8 mouse cellular contexts compared by ENCODE assay signal in genomic region chr14:30625856-30626726, GRCm38 (mm10). TPM values are rescaled to one million over a fixed set of nuclear protein-coding genes. Genes with fewer than 3 reads are reported as not detected.
DNase-seq lines count a peak whose midpoint lies in the region; ATAC-seq and TF ChIP-seq lines count a peak whose summit lies in the region.

Prkcd (minus strand) TSS chr14:30626210.

- peak within 1 kb of the TSS; percentile 45 for H3ac ChIP-seq in myocyte (ENCODE audit: control insufficient read depth, insufficient read length)

- peak; percentile 64 for TF ChIP-seq POLR2A in myocyte (IDR thresholded peaks at IDR 0.05; ENCODE audit: insufficient read length, low read depth)

- no peaks in the 10 kb centered on the region for H3K36me3 ChIP-seq in embryonic facial prominence, embryonic 15.5 days
- no peaks in the 10 kb centered on the region for H3K36me3 ChIP-seq in heart, embryonic 10.5 days
- no peaks in the 10 kb centered on the region for H3K36me3 ChIP-seq in kidney, embryonic 14.5 days (ENCODE audit: control insufficient read depth, insufficient read depth, low read length)
- H3K36me3 ChIP-seq in liver, embryonic 11.5 days (ENCODE audit: control insufficient read depth, insufficient read depth, low read length) = no peaks in the 10 kb centered on the region
- no peaks in the 10 kb centered on the region for H3K36me3 ChIP-seq in myocyte (ENCODE audit: control insufficient read depth, insufficient read depth)
- no peaks in the 10 kb centered on the region for H3K36me3 ChIP-seq in stomach, embryonic 16.5 days (ENCODE audit: control insufficient read depth, insufficient read depth, low read length)

- H3K4me1 ChIP-seq in embryonic facial prominence, embryonic 15.5 days = peaks cover 41% of the 10 kb centered on the region
- H3K4me1 ChIP-seq in heart, embryonic 10.5 days = peaks cover 55% of the 10 kb centered on the region
- H3K4me1 ChIP-seq in kidney, embryonic 14.5 days (ENCODE audit: control insufficient read depth, insufficient read depth, low read length) = peaks cover 12% of the 10 kb centered on the region; the same call in 1 of the 2 replicates
- H3K4me1 ChIP-seq in liver, embryonic 11.5 days (replicated peaks; ENCODE audit: control insufficient read depth, insufficient read depth, low read length) = peaks cover 34% of the 10 kb centered on the region
- peaks cover 33% of the 10 kb centered on the region for H3K4me1 ChIP-seq in stomach, embryonic 16.5 days (ENCODE audit: control insufficient read depth, insufficient read depth, low read length)

- peak within 1 kb of the TSS; percentile 75 for H3K4me3 ChIP-seq in embryonic facial prominence, embryonic 15.5 days (replicated peaks)
- H3K4me3 ChIP-seq in heart, embryonic 10.5 days = peak within 1 kb of the TSS; percentile 90
- H3K4me3 ChIP-seq in kidney, embryonic 14.5 days (ENCODE audit: low read length) = peak within 1 kb of the TSS; percentile 78
- peak within 1 kb of the TSS; percentile 74 for H3K4me3 ChIP-seq in liver, embryonic 11.5 days (ENCODE audit: low read depth, low read length)
- H3K4me3 ChIP-seq in myocyte = peak within 1 kb of the TSS; percentile 85
- peak within 1 kb of the TSS; percentile 89 for H3K4me3 ChIP-seq in stomach, embryonic 16.5 days (replicated peaks; ENCODE audit: low read length)

- peak; percentile 90 for DNase-seq in CD4-positive helper T cell, adult 2 months (ENCODE audit: low read depth, low spot score)
- DNase-seq in adrenal gland, postnatal 4 days (ENCODE audit: low spot score in 2 of 2) = peak; percentile 69 to 82
- peak; percentile 91 for DNase-seq in heart, embryonic 10.5 days (ENCODE audit: low spot score)
- DNase-seq in liver, embryonic 11.5 days (ENCODE audit: low spot score) = peak; percentile 87

- no peaks in the 10 kb centered on the region for H3K9me3 ChIP-seq in embryonic facial prominence, embryonic 15.5 days (replicated peaks)
- no peaks in the 10 kb centered on the region for H3K9me3 ChIP-seq in heart, embryonic 10.5 days
- no peaks in the 10 kb centered on the region for H3K9me3 ChIP-seq in kidney, embryonic 14.5 days (ENCODE audit: control insufficient read depth, low read length)
- no peaks in the 10 kb centered on the region for H3K9me3 ChIP-seq in liver, embryonic 11.5 days (ENCODE audit: control insufficient read depth, low read length)
- no peaks in the 10 kb centered on the region for H3K9me3 ChIP-seq in stomach, embryonic 16.5 days (replicated peaks; ENCODE audit: control insufficient read depth, low read length)

- H3K9ac ChIP-seq in embryonic facial prominence, embryonic 15.5 days = peak within 1 kb of the TSS; percentile 67
- H3K9ac ChIP-seq in kidney, embryonic 14.5 days (ENCODE audit: low read depth, low read length) = peak within 1 kb of the TSS; percentile 76
- peak within 1 kb of the TSS; percentile 77 for H3K9ac ChIP-seq in liver, embryonic 11.5 days (ENCODE audit: low read depth, low read length)
- peak within 1 kb of the TSS; percentile 89 for H3K9ac ChIP-seq in stomach, embryonic 16.5 days (ENCODE audit: low read length)

- under 1% methylated on average over 71 of the region's 71 CpGs for WGBS in embryonic facial prominence, embryonic 15.5 days
- under 1% methylated on average over 71 of the region's 71 CpGs for WGBS in heart, embryonic 10.5 days
- WGBS in kidney, embryonic 14.5 days = under 1% methylated on average over 52 of the region's 71 CpGs
- WGBS in liver, embryonic 11.5 days = under 1% methylated on average over 65 of the region's 71 CpGs
- WGBS in stomach, embryonic 16.5 days = under 1% methylated on average over 70 of the region's 71 CpGs

- H3K27ac ChIP-seq in embryonic facial prominence, embryonic 15.5 days (replicated peaks) = peak within 1 kb of the TSS; percentile 68
- peak within 1 kb of the TSS; percentile 87 for H3K27ac ChIP-seq in heart, embryonic 10.5 days
- H3K27ac ChIP-seq in kidney, embryonic 14.5 days (ENCODE audit: low read depth, low read length) = peak within 1 kb of the TSS; percentile 73
- H3K27ac ChIP-seq in liver, embryonic 11.5 days (ENCODE audit: low read depth, low read length) = peak within 1 kb of the TSS; percentile 59
- H3K27ac ChIP-seq in stomach, embryonic 16.5 days (ENCODE audit: low read length) = peak within 1 kb of the TSS; percentile 88

- ATAC-seq in embryonic facial prominence, embryonic 15.5 days (ENCODE audit: insufficient number of reproducible peaks, low FRiP score, low TSS enrichment, low read depth) = peak; percentile 85
- ATAC-seq in kidney, embryonic 14.5 days (ENCODE audit: low FRiP score, low TSS enrichment) = peak; percentile 84
- peak; percentile 77 for ATAC-seq in liver, embryonic 11.5 days (replicated peaks; ENCODE audit: low FRiP score)
- peak; percentile 86 for ATAC-seq in stomach, embryonic 16.5 days (ENCODE audit: insufficient read depth, low FRiP score)

- H3K27me3 ChIP-seq in embryonic facial prominence, embryonic 15.5 days = no peaks in the 10 kb centered on the region
- 0 out of 2 replicates have a peak, but pooled peaks cover 5% of the 10 kb centered on the region for H3K27me3 ChIP-seq in heart, embryonic 10.5 days (ENCODE audit: insufficient read depth, poor library complexity, severe bottlenecking)
- H3K27me3 ChIP-seq in kidney, embryonic 14.5 days (ENCODE audit: control insufficient read depth, insufficient read depth, low read length) = no peaks in the 10 kb centered on the region
- no peaks in the 10 kb centered on the region for H3K27me3 ChIP-seq in liver, embryonic 11.5 days (replicated peaks; ENCODE audit: control insufficient read depth, insufficient read depth, low read length)
- no peaks in the 10 kb centered on the region for H3K27me3 ChIP-seq in myocyte (ENCODE audit: control insufficient read depth, insufficient read depth, insufficient read length)
- no peaks in the 10 kb centered on the region for H3K27me3 ChIP-seq in stomach, embryonic 16.5 days (ENCODE audit: control insufficient read depth, insufficient read depth, low read length)

- peak within 1 kb of the TSS; percentile 88 for H3K4me2 ChIP-seq in embryonic facial prominence, embryonic 15.5 days (replicated peaks)
- peak within 1 kb of the TSS; percentile 84 for H3K4me2 ChIP-seq in kidney, embryonic 14.5 days (replicated peaks; ENCODE audit: low read depth, low read length)
- peak within 1 kb of the TSS; percentile 84 for H3K4me2 ChIP-seq in liver, embryonic 11.5 days
- peak within 1 kb of the TSS; percentile 65 for H3K4me2 ChIP-seq in myocyte (ENCODE audit: low read depth)
- peak within 1 kb of the TSS; percentile 85 for H3K4me2 ChIP-seq in stomach, embryonic 16.5 days (ENCODE audit: low read depth, low read length)

- peaks cover 23% of the 10 kb centered on the region for H3K79me2 ChIP-seq in myocyte (ENCODE audit: control insufficient read depth, insufficient read depth)

TF ChIP-seq in myocyte, 11 proteins besides CTCF, POLR2A, EP300 and RAD21:
- TF ChIP-seq CEBPB (IDR thresholded peaks at IDR 0.05; ENCODE audit: insufficient read depth, poor library complexity, severe bottlenecking) = no peak
- TF ChIP-seq SRF (IDR thresholded peaks at IDR 0.05; ENCODE audit: control insufficient read depth, insufficient read length, low read depth) = no peak
- TF ChIP-seq POLR2AphosphoS2 (IDR thresholded peaks at IDR 0.05; ENCODE audit: insufficient read length, low read depth) = peak; percentile 52
- peak in 2 of 3 experiments; percentile 31 to 57 for TF ChIP-seq MYOG (IDR thresholded peaks at IDR 0.05; ENCODE audit: control insufficient read depth in 1 of 3, insufficient read depth in 1 of 3, insufficient read length in 2 of 3, low read depth in 2 of 3)
- TF ChIP-seq REST (IDR thresholded peaks at IDR 0.05; ENCODE audit: insufficient read depth, insufficient read length) = no peak
- peak in 1 of 3 experiments; percentile 53 for TF ChIP-seq MYOD1 (IDR thresholded peaks at IDR 0.05; ENCODE audit: control insufficient read depth in 1 of 3, insufficient read length in 2 of 3, low read depth in 2 of 3)

RNA-seq across cellular contexts. Expression of gene Prkcd, which starts in this region (rescaled TPM):
- 100 to 1,000 TPM; 197 to 224 TPM for total RNA-seq in adrenal gland, postnatal 4 days (2021)
- polyA plus RNA-seq in embryonic facial prominence, embryonic 15.5 days (2015; fragmentation: Nextera tagmentation; extraction: Ambion mirVana) = 56.1 and 63.5 TPM in 2 replicates
- polyA plus RNA-seq in heart, embryonic 10.5 days (2016; fragmentation: Nextera tagmentation; extraction: Ambion mirVana) = 32.4 and 37.3 TPM in 2 replicates
- polyA plus RNA-seq in kidney, embryonic 14.5 days (2014; fragmentation: Nextera tagmentation; extraction: Ambion mirVana) = 33.4 and 37.0 TPM in 2 replicates
- 34.7 and 38.4 TPM in 2 replicates for polyA plus RNA-seq in liver, embryonic 11.5 days (2014; fragmentation: Nextera tagmentation; extraction: Ambion mirVana)
- 23.6 TPM for polyA plus RNA-seq in myocyte (2012; fragmentation: generic; extraction: Trizol)
- 54.8 and 56.5 TPM in 2 replicates for polyA plus RNA-seq in stomach, embryonic 16.5 days (2015; fragmentation: Nextera tagmentation; extraction: Ambion mirVana)

Comparison
In these comparisons a context has a peak if more than half of its experiments do, and no peak if none do; other contexts are left out.
1. Peak in every context shown above with its lines: DNase-seq, ATAC-seq, H3K4me3 ChIP-seq and H3K27ac ChIP-seq.